Mouse (Mus musculus) C2C12 (cell line): ENCODE results near the gene 1700088E04Rik.

ENCODE experiments used
- CTCF ChIP-seq: IDR thresholded peaks from one replicate; pipeline ENCODE4 v1.5.1; 2011; ENCODE audit not compliant: control insufficient read depth, insufficient read depth, insufficient read length
- FOSL1 ChIP-seq: IDR thresholded peaks from one replicate; pipeline ENCODE4 v1.8.0; 2011; ENCODE audit warnings: mild to moderate bottlenecking, low read length; ENCODE audit not compliant: poor library complexity, insufficient read depth, severe bottlenecking
- MYOD1 ChIP-seq: IDR thresholded peaks from one replicate; pipeline ENCODE4 v1.6.1; 2011; ENCODE audit warnings: low read depth; ENCODE audit not compliant: control insufficient read depth, insufficient read length

- TF ChIP-seq FOSL1 (no peak), CTCF (no peak), MYOD1 (no peak)
Observed at GRCm38 (mm10) chr15:79109321-79109934, 31.6 kb downstream of the 1700088E04Rik start.
